Mouse (Mus musculus) limb, embryonic 14.5 days (tissue): ENCODE results near the gene Tubb5. TPM values are rescaled to one million over a fixed set of nuclear protein-coding genes. Genes with fewer than 3 reads are reported as not detected.

Source experiments
- ATAC-seq: fragments of 200-750 bp; cut with Nextera tagmentation; 2 replicates; pipeline ENCODE4 v1.8.0; 2017; ENCODE audit warnings: low read depth, moderate number of reproducible peaks, moderate TSS enrichment; ENCODE audit not compliant: low FRiP score
- DNase-seq: peaks from one replicate; pipeline ENCODE4 v3.0.0-alpha.2; 2015; ENCODE audit warnings: low spot score
- H3K27ac ChIP-seq: fragments of 300-500 bp; sonication (generic); replicated peaks from 2 replicates; pipeline ENCODE4 v1.5.1; 2014; ENCODE audit warnings: low read depth, mild to moderate bottlenecking, low read length, moderate library complexity, mixed read lengths
- H3K27me3 ChIP-seq: fragments of 300-500 bp; sonication (generic); 2 replicates; pipeline ENCODE4 v1.6.1; 2014; ENCODE audit warnings: low read length, mixed read lengths; ENCODE audit not compliant: control insufficient read depth, insufficient read depth
- H3K36me3 ChIP-seq: fragments of 300-500 bp; sonication (generic); 2 replicates; pipeline ENCODE4 v1.6.1; 2014; ENCODE audit warnings: mild to moderate bottlenecking, low read length, moderate library complexity, mixed read lengths; ENCODE audit not compliant: control insufficient read depth, insufficient read depth
- H3K4me1 ChIP-seq: fragments of 300-500 bp; sonication (generic); 2 replicates; pipeline ENCODE4 v1.6.1; 2014; ENCODE audit warnings: antibody characterized with exemption, low read length, mixed read lengths; ENCODE audit not compliant: control insufficient read depth, insufficient read depth
- H3K4me2 ChIP-seq: fragments of 300-500 bp; sonication (generic); replicated peaks from 2 replicates; pipeline ENCODE4 v1.6.1; 2014; ENCODE audit warnings: low read depth, mild to moderate bottlenecking, low read length, moderate library complexity; ENCODE audit not compliant: severe bottlenecking
- H3K4me3 ChIP-seq: fragments of 300-500 bp; sonication (generic); replicated peaks from 2 replicates; pipeline ENCODE4 v1.5.1; 2014; ENCODE audit warnings: low read length
- H3K9ac ChIP-seq: fragments of 300-500 bp; sonication (generic); 2 replicates; pipeline ENCODE4 v1.6.1; 2014; ENCODE audit warnings: mild to moderate bottlenecking, low read depth, low read length, moderate library complexity; ENCODE audit not compliant: severe bottlenecking
- H3K9me3 ChIP-seq: fragments of 300-500 bp; sonication (generic); 2 replicates; pipeline ENCODE4 v1.6.1; 2016; ENCODE audit warnings: low read length; ENCODE audit not compliant: control insufficient read depth
- POLR2A ChIP-seq: fragments of 200-500 bp; IDR thresholded peaks from 2 replicates; pipeline ENCODE4 v1.8.0; 2012; ENCODE audit warnings: inconsistent platforms, mild to moderate bottlenecking, moderate library complexity, borderline replicate concordance; ENCODE audit not compliant: insufficient read depth, insufficient read length; ENCODE audit errors: extremely low read depth
- WGBS: fragments of 180-500 bp; shearing (Covaris S2); extraction: QIAGEN DNeasy Blood & Tissue Kit; methylation state at CpG from one replicate; pipeline ENCODE4 v1.1.7; 2014; 5-methylcytosine and 5-hydroxymethylcytosine counted together
- polyA plus RNA-seq, 2 experiments: library from polyadenylated mRNA; depleted of rRNA in 1 of 2; stranded (reverse) in 1 of 2; unstranded in 1 of 2; fragments of >200 nt; fragmentation: Nextera tagmentation in 1 of 2; extraction: Ambion mirVana in 1 of 2; gene quantifications; 2 replicates each; pipeline versions ENCODE4 v1.2.1 to v1.2.3; 2012 to 2014

The Tubb5 gene
- polyA plus RNA-seq, 2 experiments, result 808 to 1,341 TPM

DNA sequence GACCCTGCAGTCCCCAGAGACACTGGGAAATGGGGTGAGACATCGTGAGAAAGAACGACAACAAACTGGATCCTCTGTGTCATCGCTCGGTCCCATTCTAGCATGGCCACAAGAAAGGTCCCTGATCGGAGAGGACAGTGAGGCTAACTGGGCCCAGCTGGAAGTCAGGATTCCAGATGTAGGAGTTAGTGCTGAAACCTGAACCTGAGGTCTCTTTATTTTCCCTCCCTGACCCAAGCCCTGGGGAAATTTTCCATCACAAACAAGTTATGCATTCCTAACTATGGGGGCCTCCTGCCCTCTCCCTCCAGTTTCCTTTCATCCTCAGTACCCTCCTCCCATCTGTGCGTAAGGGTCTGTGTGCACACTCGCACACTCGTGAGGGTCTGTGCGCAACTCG lies 20.9 kb downstream of the Tubb5 start:
- 31% methylated on average over 10 of the region's 10 CpGs for WGBS
- H3K27ac ChIP-seq, result 0 out of 2 replicates have a peak overlapping the region, but pooled peaks have one; percentile 15
- H3K36me3 ChIP-seq, result no peaks in the 10 kb centered on the region
- no peak overlapping the region for H3K4me2 ChIP-seq
- no peaks in the 10 kb centered on the region for H3K9me3 ChIP-seq
- peaks cover 36% of the 10 kb centered on the region for H3K4me1 ChIP-seq
- no peaks in the 10 kb centered on the region for H3K27me3 ChIP-seq
- no peak overlapping the region for H3K9ac ChIP-seq
- DNase-seq (no peak), ATAC-seq (no peak)
- no peak overlapping the region for H3K4me3 ChIP-seq
- no peak for TF ChIP-seq POLR2A

DNA sequence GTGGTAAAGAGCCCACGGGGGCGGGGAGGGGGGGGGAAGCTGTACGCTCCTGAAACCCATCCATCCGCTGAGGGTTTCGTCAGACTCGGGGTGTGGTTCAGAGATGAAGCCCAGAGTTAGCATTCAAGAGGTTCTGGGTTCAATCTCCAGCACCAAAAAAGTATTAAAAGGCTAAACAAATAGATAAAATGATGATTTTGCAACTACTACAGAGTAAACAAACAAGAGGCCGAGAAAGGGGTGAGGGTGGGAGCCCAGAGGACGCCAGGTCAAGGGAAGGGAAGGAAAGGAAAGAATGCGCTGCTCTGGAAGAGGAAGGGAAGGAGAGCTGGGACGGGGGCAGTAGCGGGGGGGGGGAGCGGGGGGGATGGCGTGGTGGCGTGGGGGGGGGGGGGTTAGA lies 21.4 kb downstream of the Tubb5 start:
- Histone ChIP-seq H3K36me3 (no peaks in the 10 kb centered on the region), H3K4me3 (no peak overlapping the region), H3K4me1 (peaks cover 36% of the 10 kb centered on the region), H3K4me2 (no peak overlapping the region), H3K27me3 (no peaks in the 10 kb centered on the region), H3K9me3 (no peaks in the 10 kb centered on the region), H3K9ac (no peak overlapping the region), H3K27ac (no peak overlapping the region)
- DNase-seq (no peak), ATAC-seq (no peak)
- no peak for TF ChIP-seq POLR2A
- whole genome bisulfite sequencing, result 39% methylated on average over 9 of the region's 14 CpGs

DNA sequence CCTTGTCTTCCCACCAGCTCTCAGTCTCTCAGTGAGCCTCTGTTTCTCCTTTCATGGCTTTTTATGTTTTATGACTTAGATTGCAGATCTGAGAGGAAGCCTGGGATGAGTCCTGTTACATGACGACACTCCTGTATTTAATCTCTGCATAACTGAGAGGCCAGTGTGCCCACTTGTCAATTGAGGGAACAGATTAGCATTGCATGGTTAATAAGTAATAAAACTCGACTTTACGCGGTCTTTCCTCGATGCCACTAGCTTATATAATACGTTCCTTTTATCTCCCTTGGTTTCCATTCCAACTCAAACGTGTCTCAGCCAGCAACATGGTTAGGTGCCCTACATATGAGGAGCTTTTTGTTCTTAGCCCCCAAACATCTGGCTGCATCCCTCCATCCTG lies 22.3 kb downstream of the Tubb5 start:
- WGBS, result 41% methylated on average over 7 of the region's 7 CpGs

DNA sequence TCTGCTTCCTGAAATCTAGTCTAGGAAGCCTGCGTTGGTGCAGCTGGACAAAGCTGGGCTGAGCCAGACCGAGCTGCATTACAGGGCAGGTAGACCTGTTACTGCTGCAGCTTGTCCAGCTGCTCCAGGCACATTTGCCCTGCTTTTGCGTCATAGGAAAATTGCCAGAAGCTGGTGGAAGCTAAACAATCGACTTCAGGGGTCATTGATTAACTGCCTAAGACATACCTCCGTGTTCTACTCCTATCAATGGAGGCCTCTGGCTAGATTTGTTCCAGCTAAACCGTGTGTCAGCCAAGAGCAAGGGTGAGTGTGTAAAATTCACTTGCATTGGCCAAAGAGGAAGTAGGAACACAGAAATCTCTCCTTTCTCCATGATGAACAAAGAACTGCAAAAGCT lies 23.4 kb downstream of the Tubb5 start:
- no peak for TF ChIP-seq POLR2A
- DNase-seq, result no peak
- no peak for ATAC-seq
- Histone ChIP-seq H3K4me1 (peaks cover 27% of the 10 kb centered on the region), H3K4me3 (no peak overlapping the region), H3K4me2 (no peak overlapping the region), H3K9ac (no peak overlapping the region), H3K27me3 (no peaks in the 10 kb centered on the region), H3K9me3 (no peaks in the 10 kb centered on the region), H3K27ac (no peak overlapping the region), H3K36me3 (no peaks in the 10 kb centered on the region)
- 49% methylated on average over 6 of the region's 6 CpGs for WGBS

More for the DNA sequence above, 22.3 kb downstream of the Tubb5 start:
- no peak overlapping the region for H3K4me2 ChIP-seq
- peaks cover 28% of the 10 kb centered on the region for H3K4me1 ChIP-seq
- DNase-seq (no peak), ATAC-seq (no peak)
- no peaks in the 10 kb centered on the region for H3K27me3 ChIP-seq
- no peaks in the 10 kb centered on the region for H3K36me3 ChIP-seq
- no peak overlapping the region for H3K4me3 ChIP-seq
- TF ChIP-seq POLR2A, result no peak
- H3K27ac ChIP-seq, result no peak overlapping the region
- H3K9me3 ChIP-seq, result no peaks in the 10 kb centered on the region
- no peak overlapping the region for H3K9ac ChIP-seq

DNA sequence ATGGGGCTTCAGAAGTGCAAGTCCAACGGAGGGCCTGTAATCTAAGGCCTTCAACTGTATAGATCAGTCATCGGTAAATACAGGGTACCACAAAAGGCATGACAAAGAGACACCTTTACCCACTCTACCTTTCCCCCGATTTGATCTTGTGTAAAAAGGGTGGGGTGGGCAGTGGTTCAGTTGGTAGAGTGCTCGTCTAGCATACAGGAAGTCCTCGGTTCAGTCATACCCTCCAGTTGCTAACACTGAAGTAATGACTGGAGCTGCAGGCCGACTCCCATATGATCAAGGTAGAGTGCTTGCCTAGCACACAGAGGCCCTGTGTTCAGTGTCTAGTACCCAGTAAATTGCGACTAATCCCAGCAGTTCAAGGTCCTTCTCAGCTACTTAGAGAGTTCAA lies 24.5 kb downstream of the Tubb5 start:
- Histone ChIP-seq H3K4me1 (peaks cover 27% of the 10 kb centered on the region), H3K9me3 (no peaks in the 10 kb centered on the region), H3K4me2 (no peak overlapping the region), H3K27ac (peak overlapping the region; percentile 75), H3K9ac (peak overlapping the region; percentile 14; the same call in 1 of the 2 replicates), H3K36me3 (no peaks in the 10 kb centered on the region), H3K27me3 (no peaks in the 10 kb centered on the region), H3K4me3 (no peak overlapping the region)
- TF ChIP-seq POLR2A, result no peak
- DNase-seq (no peak), ATAC-seq (no peak)
- WGBS, result 63% methylated on average over 7 of the region's 7 CpGs

DNA sequence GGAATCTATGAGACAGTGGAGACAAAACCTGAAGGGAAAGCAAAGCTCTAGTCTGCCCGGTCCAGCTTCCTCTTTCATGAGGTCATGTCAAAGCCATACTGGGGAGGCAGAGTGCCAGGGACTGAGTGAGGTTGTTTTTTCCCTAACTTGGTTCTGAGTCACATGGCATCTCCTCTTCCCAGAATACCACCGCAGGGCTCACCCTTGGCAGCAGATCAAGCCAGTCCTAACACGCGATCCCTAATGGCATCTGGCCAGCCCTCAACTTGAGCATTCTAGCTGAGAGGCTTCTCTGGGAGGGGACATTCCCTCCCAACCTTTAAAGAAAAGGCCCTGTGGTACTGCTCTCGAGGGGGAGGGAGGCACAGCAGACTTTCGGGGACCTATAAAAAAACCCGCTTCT lies 24.9 kb downstream of the Tubb5 start:
- peaks cover 27% of the 10 kb centered on the region for H3K4me1 ChIP-seq
- ATAC-seq (peak; percentile 84), DNase-seq (peak; percentile 94)
- H3K36me3 ChIP-seq, result no peaks in the 10 kb centered on the region
- peak overlapping the region; percentile 75 for H3K27ac ChIP-seq
- peak overlapping the region; percentile 14; the same call in 1 of the 2 replicates for H3K9ac ChIP-seq
- WGBS, result 17% methylated on average over 7 of the region's 7 CpGs
- no peak overlapping the region for H3K4me3 ChIP-seq
- H3K9me3 ChIP-seq, result no peaks in the 10 kb centered on the region
- no peak for TF ChIP-seq POLR2A
- H3K4me2 ChIP-seq, result no peak overlapping the region
- no peaks in the 10 kb centered on the region for H3K27me3 ChIP-seq
